Mouse (Mus musculus) left cerebral cortex, adult 18-20 months (tissue): ENCODE measurements around the gene Chit1. TPM values are rescaled to one million over a fixed set of nuclear protein-coding genes. Genes with fewer than 3 reads are reported as not detected.
A peak's percentile ranks its signal among the peaks of the same experiment; 100 is the strongest.

Source experiments
- DNase-seq, 2 experiments: peaks; one replicate each; pipeline ENCODE4 v3.0.0; 2021 to 2022; ENCODE audit warnings: low spot score in 2 of 2, mixed read lengths in 1 of 2
- total RNA-seq, 2 experiments: library from RNA; stranded (reverse); gene quantifications; 2 replicates each; pipeline ENCODE4 v1.2.3; 2021

The Chit1 gene
- total RNA-seq, 2 experiments from 2014 or later, result not detected

DNA sequence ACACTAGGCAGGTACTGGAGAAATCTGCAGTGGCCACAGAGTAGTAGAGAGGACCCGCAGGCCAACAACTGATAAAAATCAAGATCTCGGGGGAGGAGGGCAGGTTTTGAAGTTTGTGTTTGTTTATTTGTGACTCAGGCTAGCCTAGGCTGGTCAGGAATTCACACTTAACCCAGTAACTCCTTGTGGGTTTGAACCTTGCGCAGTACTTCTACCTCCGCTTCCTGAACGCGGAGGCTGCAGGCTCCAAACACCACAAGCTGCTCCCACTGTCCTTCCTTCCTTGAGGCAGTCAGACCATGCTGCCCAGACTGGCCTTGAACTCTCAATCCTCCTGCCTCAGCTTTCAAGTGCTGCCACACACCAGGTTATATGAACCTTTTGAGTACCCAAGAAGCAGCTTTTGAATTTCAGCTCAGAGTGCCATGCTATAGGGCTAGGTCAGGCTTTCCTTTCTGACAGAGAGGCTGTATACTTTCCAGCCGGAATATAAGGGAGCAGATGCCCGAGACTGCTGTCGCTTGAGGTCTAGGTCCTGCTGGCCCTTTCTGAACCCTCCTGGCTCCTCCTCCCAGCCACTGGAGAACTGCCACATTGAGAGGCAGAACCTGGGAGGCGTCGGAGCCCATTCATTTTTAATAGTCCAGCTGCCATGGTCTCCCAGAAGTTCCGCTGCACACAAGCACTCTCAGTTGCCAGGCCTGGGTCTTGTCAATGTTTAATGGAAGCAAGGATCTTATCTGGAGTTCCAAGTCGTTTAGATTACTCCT lies 12.9 kb upstream of the Chit1 start:
- no peak for DNase-seq

DNA sequence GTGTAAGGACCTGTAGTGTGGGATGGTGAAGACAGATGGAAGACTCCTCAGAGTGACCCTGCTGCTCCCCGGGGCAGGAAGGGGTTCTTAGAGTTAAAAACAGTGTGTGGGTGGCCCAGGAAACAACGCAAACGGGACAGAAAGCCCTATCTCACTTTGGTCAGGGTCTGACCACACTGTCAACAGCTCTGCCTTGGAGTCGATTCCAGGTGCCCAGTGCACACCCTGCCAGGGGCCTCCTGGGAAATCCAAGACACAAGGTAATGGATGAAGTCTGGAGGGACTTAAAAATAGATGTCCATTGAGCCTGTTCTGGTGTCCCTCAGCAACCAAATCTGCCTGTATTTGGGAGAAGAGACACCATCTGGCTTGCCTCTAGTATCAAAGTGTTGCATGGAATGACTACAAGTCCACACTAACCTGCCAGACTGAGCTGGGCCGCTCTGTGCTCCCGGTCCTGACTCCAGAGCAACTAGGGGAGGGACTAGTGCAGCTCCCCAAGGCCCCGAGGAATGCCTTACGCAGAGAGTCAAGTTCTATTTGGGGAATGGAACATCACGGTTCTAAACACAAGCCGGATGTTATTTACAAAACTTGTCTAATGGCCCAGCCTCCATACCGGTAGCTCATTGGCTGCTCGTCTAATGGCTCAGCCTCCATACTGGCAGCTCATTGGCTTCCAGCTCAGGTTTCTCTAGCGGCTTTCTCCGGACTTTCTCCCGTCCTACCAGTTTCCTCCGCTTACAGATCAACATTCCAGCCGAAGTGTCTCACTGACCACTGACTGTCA lies 12.1 kb upstream of the Chit1 start:
- peak in 1 of 2 experiments; percentile 48 for DNase-seq

DNA sequence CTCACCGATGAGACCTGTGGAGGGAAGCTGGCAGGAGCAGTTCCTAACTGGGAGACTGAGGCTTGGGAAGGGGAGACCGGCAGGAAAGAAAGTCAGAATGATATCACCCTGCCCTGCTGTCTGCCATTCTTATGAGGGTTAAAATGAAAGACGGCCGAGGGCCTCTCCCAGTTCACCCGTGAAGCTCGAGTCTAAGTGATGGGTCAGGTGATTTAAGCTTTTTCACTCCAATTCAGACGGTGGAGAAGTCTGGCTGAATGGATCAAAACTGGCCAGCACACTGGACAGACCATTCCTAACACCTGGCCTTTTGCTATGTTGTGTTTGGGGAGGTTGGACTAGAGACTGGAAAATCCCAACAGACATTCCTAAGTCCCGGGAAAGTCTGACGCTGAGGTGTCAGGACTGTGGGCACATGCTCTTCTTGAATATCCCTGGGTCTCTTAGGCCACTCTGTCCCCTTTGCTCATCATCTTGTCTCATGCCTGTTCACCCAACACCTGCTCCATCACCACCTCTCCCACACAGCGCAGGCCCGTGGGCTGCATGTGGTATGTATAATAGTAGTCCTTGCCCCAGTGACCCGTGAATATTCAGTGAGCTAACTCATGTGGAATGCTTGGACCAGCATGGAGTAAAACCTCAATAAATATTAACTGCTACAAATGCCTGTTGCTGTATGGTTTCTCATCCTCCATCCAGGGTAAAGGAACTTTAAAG lies 11.4 kb upstream of the Chit1 start:
- DNase-seq, result no peak

DNA sequence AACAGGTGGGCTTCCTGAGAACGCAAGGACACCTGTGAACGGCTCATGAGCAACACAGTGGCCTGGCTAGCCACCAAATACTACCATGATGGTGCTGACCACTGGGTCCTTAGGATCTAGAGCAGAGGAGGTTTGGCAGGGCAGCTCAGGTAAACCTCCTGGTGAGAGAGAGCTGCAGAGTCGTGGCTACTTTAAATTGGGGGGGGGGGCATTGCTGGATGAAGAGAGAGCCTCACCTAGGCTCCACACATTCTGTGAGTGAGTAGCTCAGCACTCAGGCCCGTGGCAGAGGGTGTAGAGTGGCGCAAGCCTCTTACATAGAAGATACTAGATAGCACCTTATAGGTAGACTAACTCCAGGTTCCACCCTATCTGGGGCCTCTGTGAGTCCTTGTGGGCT lies 10.6 kb upstream of the Chit1 start:
- no peak for DNase-seq

DNA sequence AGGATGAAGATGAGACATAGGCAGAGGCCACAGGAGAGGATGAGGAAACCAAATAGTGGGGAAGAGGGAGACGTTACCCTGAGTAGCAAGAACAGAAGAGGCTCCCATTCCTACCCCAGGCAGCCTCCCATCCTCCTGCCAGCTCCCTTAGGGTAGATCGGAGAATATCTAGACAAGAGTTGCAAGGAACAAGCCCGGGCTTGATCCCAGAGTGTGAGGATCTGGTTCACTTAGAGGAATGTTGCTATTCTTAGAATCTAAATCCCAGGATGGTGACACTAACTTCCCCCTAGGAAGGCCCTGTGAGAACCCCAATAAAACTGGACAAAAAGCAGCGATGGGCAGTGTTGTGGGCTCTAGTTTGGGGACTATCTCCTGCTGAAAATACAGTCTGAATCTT lies 10.1 kb upstream of the Chit1 start:
- DNase-seq, result no peak

DNA sequence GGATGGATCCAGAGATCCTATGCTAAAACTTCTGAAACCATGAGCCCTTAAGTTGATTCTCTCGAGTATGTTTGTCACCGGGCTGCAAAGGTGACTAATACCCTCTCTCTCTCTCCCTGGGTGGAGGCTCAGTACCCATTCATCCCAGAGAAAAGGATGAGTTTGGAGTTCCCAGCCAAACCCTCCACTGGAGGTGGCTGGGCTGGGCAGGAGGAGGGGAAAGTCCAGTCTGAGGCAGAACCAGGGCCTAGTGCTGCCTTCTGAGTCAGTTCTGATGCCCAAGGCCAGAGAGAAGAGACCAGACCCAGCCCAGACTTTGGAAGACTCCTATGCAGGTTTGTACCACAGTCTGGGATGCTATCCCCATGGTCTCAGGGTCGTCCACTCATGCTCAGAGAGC lies 9.4 kb upstream of the Chit1 start:
- no peak for DNase-seq

DNA sequence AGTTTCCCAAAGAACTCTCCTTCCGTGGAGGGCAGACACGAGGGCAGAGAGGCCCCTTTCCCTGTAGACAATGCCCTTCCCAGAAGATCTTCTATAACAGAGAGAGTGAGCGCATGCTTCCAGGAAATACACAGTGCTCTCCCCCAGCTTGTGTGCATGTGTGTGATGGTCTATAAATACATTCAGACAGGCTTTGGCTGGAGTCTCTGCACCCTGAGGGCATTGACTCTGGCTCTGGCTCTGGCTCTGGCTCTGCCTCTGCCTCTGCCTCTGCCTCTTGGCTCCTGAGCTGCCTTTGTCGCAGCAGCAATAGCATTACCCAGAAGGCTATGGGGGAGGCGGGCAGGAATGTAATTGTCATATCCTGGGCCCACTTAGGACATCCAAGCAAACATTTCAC lies 7.2 kb upstream of the Chit1 start:
- DNase-seq, result no peak

DNA sequence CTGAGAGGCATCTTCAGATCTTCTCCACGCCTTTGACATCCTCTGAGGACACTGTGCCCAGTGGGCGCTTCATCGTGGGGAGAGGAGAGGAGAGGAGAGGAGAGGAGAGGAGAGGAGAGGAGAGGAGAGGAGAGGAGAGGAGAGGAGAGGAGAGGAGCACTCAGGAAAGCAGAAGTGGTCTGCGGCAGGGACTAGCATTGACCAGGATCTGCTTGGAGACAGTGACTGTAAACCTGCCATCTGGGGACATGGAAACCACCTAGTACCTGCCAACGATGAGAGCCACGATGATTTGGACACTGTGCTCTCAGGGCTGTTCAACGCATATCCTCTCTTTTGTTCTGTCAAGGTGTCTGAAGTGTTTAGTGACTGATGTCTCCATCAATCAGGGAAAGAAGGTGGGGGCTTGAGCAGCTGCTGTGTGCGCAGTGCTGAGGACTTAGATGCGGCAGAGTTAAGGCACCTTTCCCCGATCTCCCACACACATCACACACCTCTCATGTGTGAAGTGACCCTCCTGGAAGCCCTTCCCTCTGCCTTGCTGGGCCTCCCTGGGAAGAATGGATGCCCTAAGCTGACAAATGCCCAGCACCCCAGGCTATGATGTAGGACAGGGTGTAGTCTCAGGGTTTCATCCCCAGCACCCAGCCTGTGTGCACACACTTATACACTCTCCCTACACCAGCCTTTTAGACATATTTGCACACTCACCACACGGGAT lies 5.8 kb upstream of the Chit1 start:
- DNase-seq, result no peak

DNA sequence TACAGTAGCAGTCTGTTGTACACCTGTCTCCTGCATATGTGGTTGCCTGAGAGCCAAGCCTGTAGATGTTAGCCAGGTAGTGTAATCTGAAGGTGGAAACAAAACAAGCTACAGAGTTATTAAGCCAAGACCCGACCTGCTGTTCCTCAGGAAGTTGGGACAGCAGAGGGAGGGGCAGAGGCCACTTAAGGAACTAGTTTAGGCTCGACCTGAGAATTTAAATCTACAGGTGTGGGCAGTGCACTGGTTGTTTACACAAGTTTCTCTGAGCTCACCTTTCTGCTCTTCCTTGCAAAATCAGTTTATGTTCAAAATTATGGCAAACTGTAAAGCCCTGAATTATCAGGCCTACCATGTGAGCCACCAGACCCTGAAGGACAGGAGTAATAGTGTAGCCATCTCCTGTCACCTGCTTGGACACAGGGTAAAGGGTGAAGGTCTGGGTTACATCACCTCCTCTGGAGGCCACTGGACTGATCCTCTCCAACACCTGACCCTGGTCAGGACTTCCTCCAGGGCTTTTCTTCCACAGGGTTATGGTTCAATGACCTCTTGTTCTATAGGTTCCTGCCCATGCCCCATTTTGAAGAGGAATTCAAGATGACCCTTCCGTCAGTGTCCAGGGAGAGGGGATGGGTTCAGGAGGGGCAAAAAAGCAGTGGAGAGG lies 5.1 kb upstream of the Chit1 start:
- no peak for DNase-seq

DNA sequence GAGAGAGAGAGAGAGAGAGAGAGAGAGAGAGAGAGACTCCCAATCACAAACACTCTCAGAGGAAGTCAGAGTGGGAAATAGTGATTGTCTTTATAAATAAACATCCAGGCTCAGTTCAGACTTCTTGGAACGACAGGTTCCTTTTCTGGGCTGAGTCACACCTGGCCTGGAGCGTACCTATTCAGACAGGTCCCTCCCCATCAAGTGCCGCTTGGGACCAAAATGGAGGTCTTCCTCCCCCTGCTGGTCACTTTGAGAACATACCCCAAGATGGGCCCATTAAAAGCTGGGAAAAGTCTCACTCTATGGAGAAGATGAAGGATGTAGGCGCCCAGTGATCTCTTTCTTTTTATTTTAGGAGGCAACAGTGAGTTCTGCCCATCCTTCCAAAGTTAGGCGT lies 4.3 kb upstream of the Chit1 start:
- peak; percentile 63 to 69 for DNase-seq

DNA sequence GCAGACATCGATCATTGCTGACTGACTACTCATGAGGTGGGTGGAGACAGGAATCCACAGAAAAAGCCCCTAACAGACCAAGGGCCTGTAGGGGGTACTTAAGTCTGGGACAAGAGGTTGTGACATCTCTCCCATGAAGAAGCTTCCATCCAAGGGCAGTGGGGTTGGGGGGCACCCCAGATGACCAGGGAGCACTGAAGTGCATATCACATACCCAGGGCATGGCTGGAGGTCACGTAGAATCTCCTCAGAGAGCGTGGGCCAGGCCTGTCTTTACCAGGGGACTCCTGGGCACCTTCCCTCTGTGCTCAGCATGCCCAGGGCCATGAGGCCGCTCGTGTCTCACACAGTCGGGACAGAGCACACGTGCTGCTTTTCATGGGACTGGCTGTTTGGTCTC lies 3.3 kb upstream of the Chit1 start:
- no peak for DNase-seq

DNA sequence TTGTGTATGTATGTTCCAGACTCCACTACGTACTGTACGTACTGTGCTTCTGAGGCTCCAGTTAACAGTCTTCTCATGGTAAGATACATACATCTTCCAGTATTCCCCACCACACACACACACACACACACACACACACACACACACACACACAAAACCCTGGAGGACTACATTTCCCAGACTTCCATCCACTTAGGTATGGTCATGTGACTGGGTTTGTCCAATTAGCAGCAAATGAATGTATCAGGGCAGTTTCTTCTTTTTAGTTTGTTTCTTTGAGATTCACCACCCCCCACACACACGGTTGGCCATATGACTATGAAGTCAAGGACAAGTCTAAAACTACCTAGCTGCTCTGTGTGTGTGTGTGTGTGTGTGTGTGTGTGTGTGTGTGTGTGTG lies 1.0 kb upstream of the Chit1 start:
- no peak for DNase-seq

DNA sequence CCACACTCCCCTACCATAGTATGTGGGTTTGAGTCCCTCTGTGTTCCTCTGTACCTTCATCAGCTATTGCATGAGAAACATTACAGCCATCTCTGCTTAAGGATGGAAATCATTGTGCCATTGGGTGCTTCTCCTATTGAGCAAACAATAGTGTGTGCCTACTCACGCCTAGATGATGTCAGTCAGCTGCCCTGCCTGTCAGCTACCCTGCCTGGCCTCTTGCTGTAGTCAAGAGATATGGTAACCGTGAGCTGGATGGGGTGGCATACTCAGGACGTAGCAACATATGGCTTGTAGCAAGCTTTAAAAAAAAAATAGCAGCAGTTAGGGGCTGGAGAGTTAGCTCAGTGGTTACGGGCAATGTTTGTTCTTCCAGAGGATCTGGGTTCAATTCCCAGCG lies 593 bp upstream of the Chit1 start:
- DNase-seq, result no peak

DNA sequence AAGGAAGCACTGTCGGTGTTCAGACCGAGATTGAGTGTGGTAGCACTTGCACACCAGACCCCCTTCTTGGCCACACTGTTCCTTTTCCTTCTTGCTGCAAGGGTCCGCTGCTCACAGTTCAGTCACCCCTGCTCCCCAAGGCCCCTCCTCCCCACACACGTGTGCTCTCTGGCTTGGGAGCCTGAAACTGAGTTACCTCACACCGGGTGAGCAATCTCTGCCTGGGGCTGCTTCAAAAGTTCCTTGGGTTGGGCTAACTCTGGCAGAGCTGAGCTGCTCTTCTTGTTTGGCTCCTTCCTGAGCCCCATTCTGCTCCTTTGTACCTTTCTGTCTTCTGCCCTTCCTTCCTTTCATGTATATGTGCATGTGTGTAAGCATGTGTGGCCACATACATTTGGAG lies 2.5 kb downstream of the Chit1 start:
- no peak for DNase-seq

DNA sequence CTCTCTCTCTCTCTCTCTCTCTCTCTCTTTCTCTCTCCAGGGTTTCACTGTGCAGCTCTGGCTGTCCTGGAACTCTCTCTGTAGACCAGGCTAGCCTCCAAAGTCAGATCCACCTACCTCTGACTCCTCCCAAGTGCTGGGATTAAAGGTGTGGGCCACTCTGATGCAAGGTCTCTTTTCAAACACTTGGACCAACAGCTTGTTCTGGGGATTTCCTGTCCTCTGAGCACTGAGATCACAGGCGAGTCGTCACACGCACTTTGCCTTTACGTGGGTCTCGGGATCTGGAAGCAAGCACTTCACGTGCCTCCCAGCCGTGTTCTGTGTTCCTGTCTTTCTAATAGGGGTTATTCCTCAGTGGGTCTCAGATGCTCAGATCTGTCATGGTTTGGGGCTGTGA lies 3.0 kb downstream of the Chit1 start:
- DNase-seq, result no peak

DNA sequence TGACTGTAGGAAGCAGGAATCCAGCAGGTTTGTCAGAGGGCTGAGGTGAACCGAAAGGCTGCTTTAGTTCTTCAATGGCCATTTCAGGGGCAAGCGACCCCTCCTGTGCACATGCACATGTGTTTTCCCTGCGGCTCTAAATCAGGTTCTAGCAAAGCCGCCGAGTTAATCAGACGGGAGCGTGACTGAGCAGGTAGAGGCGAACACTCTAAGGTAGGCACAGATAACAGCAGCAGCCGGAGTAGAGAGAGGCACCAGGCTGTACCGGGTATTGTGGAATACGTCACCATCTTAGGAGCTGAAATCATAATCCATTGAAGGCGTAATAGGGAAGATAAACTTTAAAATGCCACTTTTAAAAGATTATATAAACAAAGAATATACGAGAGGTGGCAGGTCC lies 3.7 kb downstream of the Chit1 start:
- DNase-seq, result no peak

DNA sequence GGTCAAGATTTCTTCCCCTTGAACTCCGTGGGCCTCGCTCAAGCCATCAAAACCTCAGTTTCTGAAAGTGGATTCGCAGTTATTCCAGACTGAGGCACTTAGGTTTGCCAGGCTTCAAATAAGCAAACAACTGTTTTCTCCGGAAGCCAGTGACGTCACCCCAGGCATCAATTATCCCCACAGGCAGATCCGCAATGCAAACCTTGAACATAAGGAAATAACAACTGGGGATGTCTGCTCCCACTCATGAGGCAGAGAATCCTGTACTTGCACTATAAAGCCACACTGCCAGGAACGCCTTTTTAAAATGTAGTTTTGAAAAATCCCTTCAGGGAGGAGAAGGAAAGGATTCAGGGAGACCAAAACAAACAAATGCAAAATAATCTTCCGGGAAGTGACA lies 4.4 kb downstream of the Chit1 start:
- DNase-seq, result peak in 1 of 2 experiments; percentile 30

DNA sequence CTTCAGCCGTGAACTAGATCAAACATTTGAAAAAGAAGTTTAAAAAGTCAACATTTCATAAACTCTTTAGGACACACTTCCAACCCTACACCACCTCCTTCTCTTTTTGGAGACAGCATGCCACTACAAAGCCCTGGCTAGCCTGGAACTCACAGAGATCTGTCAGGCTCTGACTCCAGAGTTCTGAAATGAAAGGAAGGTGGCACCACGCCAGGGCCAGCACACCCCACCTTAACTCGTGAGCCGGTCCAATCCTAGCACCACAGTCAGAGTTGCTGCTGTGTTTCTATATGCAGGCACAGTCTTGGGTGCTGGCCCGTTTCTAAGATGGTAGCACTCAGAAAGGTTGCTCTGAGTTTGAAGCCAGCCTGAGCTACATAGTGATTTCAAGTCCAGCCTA lies 6.1 kb downstream of the Chit1 start:
- DNase-seq, result no peak

DNA sequence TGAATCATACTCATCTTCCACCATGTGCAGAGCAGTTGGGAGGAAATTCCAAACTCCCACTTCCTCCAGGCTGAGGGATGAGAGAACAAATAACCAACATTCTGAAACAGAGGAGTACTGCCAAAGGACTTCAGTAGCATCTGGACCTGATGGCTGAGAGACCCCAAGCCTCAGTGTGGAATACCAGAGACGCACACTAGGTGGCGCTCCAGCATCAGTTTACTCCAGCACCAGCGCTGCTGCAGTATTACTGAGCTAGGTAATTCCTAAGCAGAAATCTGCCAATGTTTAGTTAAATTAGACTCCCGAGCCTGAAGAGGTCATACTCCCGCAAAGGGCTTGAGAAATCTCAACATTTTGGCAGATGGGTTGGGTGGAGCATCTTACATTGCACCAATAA lies 9.1 kb downstream of the Chit1 start:
- DNase-seq, result peak; percentile 83 to 95

DNA sequence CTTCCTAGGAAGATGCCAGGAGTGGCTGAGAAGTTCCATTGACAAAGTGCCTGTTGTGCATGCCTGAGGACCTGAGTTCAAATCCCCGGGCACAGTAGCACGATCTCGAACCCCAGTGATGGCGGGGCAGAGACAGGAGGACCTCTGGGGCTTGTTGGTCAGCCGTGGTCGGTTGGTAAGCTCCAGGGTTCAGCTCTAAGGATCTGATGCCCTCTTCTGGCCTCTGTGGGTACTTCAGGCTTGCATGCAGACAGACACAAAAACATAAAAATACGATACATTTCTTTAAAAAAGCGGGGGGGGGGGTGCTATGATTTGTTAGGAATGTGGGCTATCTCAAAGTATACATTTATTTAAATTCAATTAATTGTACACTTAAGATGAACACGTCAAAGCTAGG lies 11.2 kb downstream of the Chit1 start:
- no peak for DNase-seq

DNA sequence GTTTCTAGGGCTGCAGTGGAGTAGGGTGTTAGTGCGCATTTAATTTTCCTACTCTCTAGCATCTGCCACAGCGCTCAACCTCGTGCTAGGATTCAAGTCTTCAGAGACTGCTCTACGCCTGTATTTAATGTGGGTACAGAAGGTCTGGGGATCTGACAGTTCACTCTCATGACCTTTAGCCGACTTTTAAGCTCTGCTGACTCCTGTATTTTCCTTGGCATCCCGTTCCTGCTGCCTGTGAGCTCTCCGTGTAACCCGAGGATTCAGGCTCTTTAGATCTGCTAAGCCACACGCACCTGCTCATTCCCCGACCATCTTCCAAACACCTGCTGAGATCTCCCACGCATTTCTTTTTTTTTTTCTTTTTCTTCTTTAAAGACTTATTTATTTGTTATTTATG lies 22.3 kb downstream of the Chit1 start:
- DNase-seq, result no peak
